In genomic region chr5:138255353-138256093, GRCm38 (mm10) we compare ENCODE assay signal across 8 mouse cellular contexts. TPM values are rescaled to one million over a fixed set of nuclear protein-coding genes. Genes with fewer than 3 reads are reported as not detected.
A peak's percentile ranks its signal among the peaks of the same experiment; 100 is the strongest.
DNase-seq lines count a peak whose midpoint lies in the region; ATAC-seq and TF ChIP-seq lines count a peak whose summit lies in the region.

Gene Lamtor4 (plus strand): TSS chr5:138255482.

- peaks cover 35% of the 10 kb centered on the region for H3K36me3 ChIP-seq in hindbrain, embryonic 10.5 days
- H3K36me3 ChIP-seq in lung, postnatal 0 days (ENCODE audit: insufficient read depth, low read length), result 0 out of 2 replicates have a peak, but pooled peaks cover 4% of the 10 kb centered on the region

- peak within 1 kb of the TSS; percentile 89 for H3K4me2 ChIP-seq in lung, postnatal 0 days (replicated peaks; ENCODE audit: low read depth, low read length)

- H3K27me3 ChIP-seq in hindbrain, embryonic 10.5 days (ENCODE audit: insufficient read depth, poor library complexity, severe bottlenecking), result no peaks in the 10 kb centered on the region
- H3K27me3 ChIP-seq in lung, postnatal 0 days (replicated peaks; ENCODE audit: insufficient read depth, low read length), result no peaks in the 10 kb centered on the region

- under 1% methylated on average over 38 of the region's 38 CpGs for WGBS in hindbrain, embryonic 10.5 days
- under 1% methylated on average over 38 of the region's 38 CpGs for WGBS in lung, postnatal 0 days

- no peak for TF ChIP-seq EP300 in lung, postnatal 0 days (IDR thresholded peaks at IDR 0.05)

- ATAC-seq in frontal cortex, adult (ENCODE audit: low TSS enrichment), result peak; percentile 99
- ATAC-seq in lung, postnatal 0 days, result peak; percentile 99

- peak; percentile 42 for TF ChIP-seq CTCF in lung, postnatal 0 days (IDR thresholded peaks at IDR 0.05)

- peak within 1 kb of the TSS; percentile 86 for H3K27ac ChIP-seq in hindbrain, embryonic 10.5 days
- peak within 1 kb of the TSS; percentile 73 for H3K27ac ChIP-seq in lung, postnatal 0 days (ENCODE audit: low read length)

- peak within 1 kb of the TSS; percentile 84 for H3K4me3 ChIP-seq in hindbrain, embryonic 10.5 days
- peak within 1 kb of the TSS; percentile 75 for H3K4me3 ChIP-seq in lung, postnatal 0 days (ENCODE audit: low read depth, low read length)

- DNase-seq in MN1 (ENCODE audit: low spot score), result peak; percentile 97
- peak; percentile 98 for DNase-seq in cerebellum, adult 9-10 months
- DNase-seq in hindbrain, embryonic 10.5 days (ENCODE audit: low spot score), result peak; percentile 91
- DNase-seq in layer of hippocampus, adult 9-11 months, result peak; percentile 98
- DNase-seq in lung, postnatal 0 days (ENCODE audit: low spot score), result peak; percentile 98
- DNase-seq in ovary, postnatal 14 days (ENCODE audit: low spot score), result peak; percentile 88
- peak; percentile 92 for DNase-seq in thymus, postnatal 14 days

- peaks cover 26% of the 10 kb centered on the region for H3K4me1 ChIP-seq in hindbrain, embryonic 10.5 days (replicated peaks)
- H3K4me1 ChIP-seq in lung, postnatal 0 days (ENCODE audit: insufficient read depth, low read depth, low read length), result peaks cover 7% of the 10 kb centered on the region; the same call in 1 of the 2 replicates

- peak within 1 kb of the TSS; percentile 58 for H3K9ac ChIP-seq in lung, postnatal 0 days (replicated peaks; ENCODE audit: low read depth)

- H3K9me3 ChIP-seq in hindbrain, embryonic 10.5 days, result 0 out of 2 replicates have a peak, but pooled peaks cover 3% of the 10 kb centered on the region
- no peaks in the 10 kb centered on the region for H3K9me3 ChIP-seq in lung, postnatal 0 days (ENCODE audit: low read length)

RNA-seq across cellular contexts. Expression of gene Lamtor4, which starts in this region (rescaled TPM):
- 49.5 and 63.6 TPM in 2 replicates for polyA plus RNA-seq in hindbrain, embryonic 10.5 days (2016; fragmentation: Nextera tagmentation; extraction: Ambion mirVana)
- 73.5 and 75.6 TPM in 2 replicates for polyA plus RNA-seq in lung, postnatal 0 days (2015; fragmentation: Nextera tagmentation; extraction: Ambion mirVana)

Comparison
In these comparisons a context has a peak if more than half of its experiments do, and no peak if none do; other contexts are left out.
1. Peak in every context shown above with its lines: DNase-seq, ATAC-seq, H3K4me3 ChIP-seq and H3K27ac ChIP-seq.